Mouse (Mus musculus) cortical plate, adult 2 months (tissue): ENCODE results near the gene Tmem79. TPM values are rescaled to one million over a fixed set of nuclear protein-coding genes. Genes with fewer than 3 reads are reported as not detected.

Experiments used
- H3K27ac ChIP-seq: fragments of 200-500 bp; 2 replicates; pipeline ENCODE4 v1.5.1; 2012; ENCODE audit warnings: low read length, control low read depth, inconsistent platforms; ENCODE audit not compliant: insufficient read depth
- H3K4me1 ChIP-seq: fragments of 200-500 bp; 2 replicates; pipeline ENCODE4 v1.6.1; 2011; ENCODE audit warnings: low read length; ENCODE audit not compliant: control insufficient read depth, insufficient read depth
- H3K4me3 ChIP-seq: fragments of 200-500 bp; 2 replicates; pipeline ENCODE4 v1.5.1; 2011; ENCODE audit warnings: mild to moderate bottlenecking, low read length, control low read depth; ENCODE audit not compliant: insufficient read depth
- CTCF ChIP-seq: fragments of 200-500 bp; IDR thresholded peaks from 2 replicates; pipeline ENCODE4 v1.5.1; 2011; ENCODE audit warnings: mild to moderate bottlenecking, control low read depth, low read length; ENCODE audit not compliant: insufficient read depth; ENCODE audit errors: extremely low read depth
- POLR2A ChIP-seq: fragments of 200-500 bp; IDR thresholded peaks from 2 replicates; pipeline ENCODE4 v1.6.1; 2011; ENCODE audit warnings: mild to moderate bottlenecking, low read length, control low read depth; ENCODE audit not compliant: insufficient read depth; ENCODE audit errors: extremely low read depth
- polyA plus RNA-seq: library from polyadenylated mRNA; depleted of rRNA; stranded (reverse); fragments of >200 nt; gene quantifications from 2 replicates; pipeline ENCODE4 v1.2.3, GENCODE M21; 2012

Tmem79 gene
- polyA plus RNA-seq, 1 experiment: 0.86 TPM

DNA sequence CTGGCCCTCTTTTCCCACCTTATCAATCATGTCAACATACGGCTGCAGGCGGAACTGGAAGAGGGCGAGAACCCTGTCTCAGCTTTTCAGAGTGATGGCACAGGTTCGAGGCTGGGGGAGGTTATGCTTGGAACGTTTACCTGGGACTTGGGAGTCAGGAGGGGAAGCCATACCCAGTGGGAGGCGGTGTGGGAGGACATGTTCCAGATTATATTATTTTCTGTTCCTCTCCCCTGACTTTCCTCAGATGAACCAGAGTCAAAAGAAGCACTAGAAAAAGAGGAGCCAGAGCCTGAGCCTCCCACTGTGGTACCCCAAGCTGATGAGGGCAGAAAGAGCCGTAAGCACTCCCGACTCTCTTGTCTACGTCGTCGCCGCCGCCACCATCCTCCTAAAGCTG lies 14.8 kb upstream of the Tmem79 start:
- Histone ChIP-seq H3K4me3 (no peak overlapping the region), H3K4me1 (no peaks in the 10 kb centered on the region), H3K27ac (no peak overlapping the region)
- no peak for TF ChIP-seq CTCF
- TF ChIP-seq POLR2A: no peak

DNA sequence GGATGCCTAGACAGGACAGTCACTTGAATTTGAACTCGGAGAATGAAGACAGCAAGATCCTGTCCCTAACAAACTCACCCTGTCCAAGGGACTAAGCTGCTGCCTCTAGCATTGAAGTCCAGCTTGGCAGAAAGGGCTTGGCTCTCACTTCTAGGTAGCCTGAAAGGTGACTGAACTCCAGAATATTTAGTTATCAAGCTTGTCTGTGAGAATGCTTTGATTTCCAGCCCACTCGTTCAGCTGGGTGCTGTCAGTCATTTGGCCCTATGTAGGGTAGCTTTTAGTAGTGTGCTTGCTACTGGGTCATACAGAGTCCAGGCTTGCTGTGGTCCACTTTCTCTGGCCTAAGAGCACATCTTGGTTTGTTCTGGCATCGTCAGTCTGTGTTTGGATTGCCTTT lies 3.1 kb upstream of the Tmem79 start:
- Histone ChIP-seq H3K27ac (no peak overlapping the region), H3K4me3 (no peak overlapping the region), H3K4me1 (peaks cover 6% of the 10 kb centered on the region; the same call in 1 of the 2 replicates)
- TF ChIP-seq CTCF (no peak), POLR2A (no peak)

DNA sequence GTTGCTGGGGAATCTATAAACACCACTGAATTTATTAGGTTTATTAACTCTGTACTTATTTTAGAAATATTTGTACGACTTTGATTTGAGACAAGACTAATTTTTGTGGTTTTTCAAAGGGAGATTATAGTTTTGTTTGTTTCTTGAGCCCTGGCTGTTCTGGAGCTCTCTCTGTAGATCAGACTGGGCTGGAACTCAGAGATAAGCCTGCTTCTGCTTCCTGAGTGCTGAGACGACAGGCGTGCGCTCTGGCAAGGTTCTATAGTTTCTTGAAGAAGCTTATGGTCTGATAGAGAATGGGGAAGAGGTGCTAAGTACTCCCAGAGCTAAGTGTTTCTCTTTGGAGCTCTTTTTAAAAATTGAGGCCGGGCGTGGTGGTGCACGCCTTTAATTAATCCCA lies 2.4 kb upstream of the Tmem79 start:
- H3K4me1 ChIP-seq: peaks cover 6% of the 10 kb centered on the region; the same call in 1 of the 2 replicates
- H3K27ac ChIP-seq: no peak overlapping the region
- TF ChIP-seq CTCF: no peak
- TF ChIP-seq POLR2A: no peak
- H3K4me3 ChIP-seq: no peak overlapping the region

DNA sequence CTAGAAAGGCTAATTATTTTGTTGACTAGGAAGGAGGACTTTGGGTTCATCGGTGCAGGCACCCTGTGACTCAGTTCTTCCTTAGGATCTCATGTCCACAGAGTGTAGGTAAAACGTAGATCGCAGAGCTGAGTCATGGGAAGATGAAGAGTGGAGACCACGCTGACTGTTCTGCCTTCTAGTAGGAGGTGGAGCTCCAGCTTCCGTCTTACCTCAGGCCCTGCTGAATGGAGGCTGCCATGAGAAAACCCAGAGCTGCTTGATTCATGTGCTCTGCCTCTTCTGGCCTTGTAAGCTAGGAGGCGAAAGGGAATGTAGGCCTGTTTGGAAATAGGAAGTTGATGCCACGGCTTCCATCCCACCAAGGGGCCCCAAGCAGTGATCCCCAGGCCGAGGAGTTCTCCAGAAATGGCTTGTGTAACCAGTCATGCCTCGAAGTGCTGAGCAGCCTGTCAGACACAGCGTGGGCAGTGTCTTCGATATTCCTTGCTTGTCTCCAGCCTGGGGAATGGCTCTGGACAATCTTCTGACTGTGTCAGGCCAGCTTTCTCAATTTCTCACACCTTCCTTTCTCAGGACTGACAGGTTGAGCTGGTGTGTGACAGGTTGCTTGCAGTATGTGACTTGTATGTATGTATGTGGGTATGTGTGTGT lies 1.5 kb upstream of the Tmem79 start:
- TF ChIP-seq CTCF (no peak), POLR2A (no peak)
- 0 out of 2 replicates have a peak overlapping the region, but pooled peaks have one; percentile 12 for H3K27ac ChIP-seq

DNA sequence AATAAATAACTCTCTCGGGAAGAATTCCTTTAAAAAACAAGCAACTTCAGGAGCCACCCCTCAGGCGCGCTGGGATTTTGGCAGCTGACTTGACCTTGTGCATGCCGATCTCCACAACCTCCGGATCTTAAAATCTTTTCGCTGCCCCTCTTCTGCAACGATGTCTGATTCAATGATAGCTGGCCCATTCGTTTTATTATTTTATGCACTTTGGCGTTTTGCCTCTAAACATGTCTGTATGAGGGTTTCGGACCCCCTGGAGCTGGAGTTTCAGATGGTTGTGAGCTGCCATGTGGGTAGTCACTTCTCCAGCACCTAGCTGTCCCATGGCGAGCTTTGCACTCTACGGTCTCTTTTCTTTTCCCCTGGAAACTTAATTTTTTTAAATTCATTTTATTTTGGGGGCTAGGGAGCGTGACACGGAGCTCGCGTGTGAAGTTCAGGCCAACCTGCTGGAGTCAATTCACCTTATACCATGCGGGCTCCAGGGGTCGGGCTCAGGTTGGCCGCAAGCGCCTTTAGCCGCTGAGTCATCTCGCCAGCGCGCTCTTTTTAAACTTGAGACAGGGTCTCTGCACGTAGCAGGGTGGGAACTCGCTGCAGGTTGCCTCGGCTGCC lies 403 bp downstream of the Tmem79 start:
- TF ChIP-seq CTCF: no peak
- no peak overlapping the region for H3K27ac ChIP-seq
- H3K4me1 ChIP-seq: peaks cover 6% of the 10 kb centered on the region; the same call in 1 of the 2 replicates
- H3K4me3 ChIP-seq: peak overlapping the region; percentile 55

More for the DNA sequence above, 1.5 kb upstream of the Tmem79 start:
- peaks cover 6% of the 10 kb centered on the region; the same call in 1 of the 2 replicates for H3K4me1 ChIP-seq
- peak overlapping the region; percentile 55 for H3K4me3 ChIP-seq

DNA sequence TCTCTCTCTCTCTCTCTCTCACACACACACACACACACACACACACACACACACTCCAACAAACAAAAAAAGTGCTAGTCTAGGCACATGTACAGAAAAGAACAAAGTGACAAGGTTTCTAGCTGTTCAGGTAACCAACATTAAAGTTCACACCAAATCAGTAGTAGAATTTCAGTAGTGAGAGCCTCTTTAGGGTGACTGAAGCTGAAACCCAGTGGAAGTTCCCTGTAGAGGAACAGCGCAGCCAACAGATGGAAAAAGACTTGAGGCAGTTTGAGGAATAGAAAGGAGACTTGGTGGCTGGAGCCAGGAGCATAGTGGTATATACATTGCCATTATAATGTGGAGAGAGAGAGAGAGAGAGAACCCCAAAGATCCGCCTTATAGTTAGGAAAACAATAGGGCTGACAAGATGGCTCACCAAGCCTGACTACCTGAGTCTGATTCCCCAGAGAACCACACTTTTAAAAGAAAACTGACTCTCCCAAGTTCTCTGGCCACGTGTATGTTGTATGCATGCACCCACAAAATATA lies 979 bp downstream of the Tmem79 start:
- H3K4me1 ChIP-seq: peaks cover 6% of the 10 kb centered on the region; the same call in 1 of the 2 replicates
- H3K27ac ChIP-seq: no peak overlapping the region
- TF ChIP-seq CTCF (no peak), POLR2A (no peak)
- peak overlapping the region; percentile 55; the same call in 1 of the 2 replicates for H3K4me3 ChIP-seq

DNA sequence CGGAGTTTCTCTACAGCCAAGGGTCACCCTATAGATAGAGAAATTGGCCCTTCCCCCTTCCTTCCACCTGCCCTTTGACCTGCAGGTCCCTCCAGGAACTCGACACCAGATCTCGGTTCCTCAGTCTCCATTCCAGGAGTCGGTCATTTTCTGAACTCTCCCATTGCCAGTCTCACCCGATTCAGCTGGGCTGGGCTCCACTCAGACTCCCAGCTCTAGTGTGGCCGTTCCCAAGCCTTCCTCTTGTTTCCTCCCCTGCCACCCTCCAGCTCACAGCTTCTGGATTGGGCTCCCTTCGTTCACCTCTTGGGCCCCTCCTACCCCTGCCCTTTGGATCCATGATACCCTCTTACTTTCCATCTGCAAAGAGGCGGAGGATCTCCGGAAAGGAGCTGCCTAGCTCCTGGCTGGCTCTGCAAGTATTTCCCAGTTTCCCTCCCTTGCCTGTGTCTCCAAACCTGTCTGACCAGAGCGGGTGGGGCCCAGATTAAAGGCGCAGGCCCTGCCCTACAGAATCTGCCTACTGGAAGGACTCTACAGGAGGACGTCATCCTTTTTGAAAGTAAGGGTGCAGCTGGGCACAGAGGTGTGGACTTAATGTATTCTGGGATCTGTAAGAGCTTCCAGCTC lies 1.8 kb downstream of the Tmem79 start:
- H3K27ac ChIP-seq: no peak overlapping the region
- no peak overlapping the region for H3K4me3 ChIP-seq
- H3K4me1 ChIP-seq: peaks cover 6% of the 10 kb centered on the region; the same call in 1 of the 2 replicates
- TF ChIP-seq CTCF (no peak), POLR2A (no peak)

DNA sequence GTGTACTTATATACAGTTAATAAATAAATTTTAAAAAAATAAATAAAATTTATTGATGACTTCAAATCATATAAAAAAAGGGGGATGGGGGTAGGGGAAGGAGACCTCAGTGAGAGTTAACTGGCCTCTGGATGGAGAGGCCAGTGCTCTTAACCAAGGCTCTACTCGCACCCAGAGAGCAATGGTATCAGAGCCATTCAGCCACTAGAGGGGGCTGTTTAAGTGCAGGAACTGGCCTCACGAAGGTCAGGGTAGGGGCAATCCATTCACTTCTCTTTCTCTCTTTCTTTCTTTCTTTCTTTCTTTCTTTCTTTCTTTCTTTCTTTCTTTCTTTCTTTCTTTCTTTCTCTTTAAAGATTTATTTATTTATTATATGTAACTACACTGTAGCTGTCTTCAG lies 4.7 kb downstream of the Tmem79 start:
- Histone ChIP-seq H3K4me1 (no peaks in the 10 kb centered on the region), H3K4me3 (no peak overlapping the region), H3K27ac (no peak overlapping the region)
- TF ChIP-seq POLR2A: no peak
- TF ChIP-seq CTCF: peak; percentile 54; the same call in 1 of the 2 replicates

DNA sequence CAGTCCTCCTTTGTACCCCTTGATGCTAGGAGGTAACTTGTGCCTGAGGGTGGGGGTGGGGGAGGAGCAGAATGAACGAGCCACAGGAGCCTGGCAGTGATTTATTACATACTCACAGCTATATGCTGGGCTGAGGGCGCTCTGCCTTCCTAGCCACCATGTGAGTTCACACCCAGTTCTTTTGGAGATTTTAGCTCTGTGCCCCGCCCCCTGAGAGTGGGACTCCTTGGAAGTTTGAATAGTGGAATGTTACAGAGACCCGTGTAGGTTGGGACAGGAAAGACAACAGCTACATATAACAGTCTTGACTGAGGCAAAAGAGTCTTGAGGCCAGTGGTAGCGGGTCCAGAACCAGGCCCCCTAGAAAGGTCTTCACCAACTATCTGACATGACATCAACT lies 7.0 kb downstream of the Tmem79 start:
- Histone ChIP-seq H3K4me3 (no peak overlapping the region), H3K4me1 (no peaks in the 10 kb centered on the region), H3K27ac (no peak overlapping the region)
- TF ChIP-seq POLR2A: no peak
